Mouse (Mus musculus) E14TG2a.4 (cell line): ENCODE results near the gene Abcf2.

ENCODE experiments used
- CTCF ChIP-seq: conservative IDR thresholded peaks from 2 replicates; pipeline ENCODE4 v1.5.1; 2014; ENCODE audit warnings: low read length
- NANOG ChIP-seq: IDR thresholded peaks from 2 replicates; pipeline ENCODE4 v1.6.1; 2014; ENCODE audit warnings: borderline replicate concordance, low read length, mixed read lengths
- POU5F1 ChIP-seq: IDR thresholded peaks from 2 replicates; pipeline ENCODE4 v1.6.1; 2014; ENCODE audit warnings: low read length, borderline replicate concordance

- TF ChIP-seq CTCF (no peak), POU5F1 (no peak), NANOG (no peak)
Observed at GRCm38 (mm10) chr5:24551317-24551688, 26.0 kb downstream of the Abcf2 start.
